Mouse (Mus musculus): ENCODE results near the gene Id1. TPM values are rescaled to one million over a fixed set of nuclear protein-coding genes. Genes with fewer than 3 reads are reported as not detected.
A peak's percentile ranks its signal among the peaks of the same experiment; 100 is the strongest.

Gene Id1
- total and polyA plus RNA-seq, 2 experiments from 2014 or later: 58.8 to 59.8 TPM

GRCm38 (mm10) chr2:152763310-152763709, 27.3 kb downstream of the Id1 start:
- Histone ChIP-seq H3K4me3 (ENCODE audit: low read depth, low read length) (no peak overlapping the region), H3K36me3 (ENCODE audit: insufficient read depth) (no peaks in the 10 kb centered on the region), H3K4me2 (ENCODE audit: low read depth) (no peak overlapping the region), H3K9me3 (ENCODE audit: low read length) (no peaks in the 10 kb centered on the region), H3K27me3 (ENCODE audit: insufficient read depth, low read length) (no peaks in the 10 kb centered on the region), H3K4me1 (ENCODE audit: insufficient read depth) (no peaks in the 10 kb centered on the region), H3K9ac (no peak overlapping the region), H3K27ac (ENCODE audit: low read depth, low read length) (no peak overlapping the region)
- no peak for TF ChIP-seq CTCF (IDR thresholded peaks at IDR 0.05; ENCODE audit: low read depth)
- WGBS: 73% methylated on average over 6 of the region's 6 CpGs
- no peak for ATAC-seq
- DNase-seq: no peak

GRCm38 (mm10) chr2:152764172-152765044, 28.4 kb downstream of the Id1 start:
- H3K27me3 ChIP-seq (ENCODE audit: insufficient read depth, low read length): no peaks in the 10 kb centered on the region
- DNase-seq (no peak), ATAC-seq (peak; percentile 23)
- peak overlapping the region; percentile 0; the same call in 1 of the 2 replicates for H3K4me2 ChIP-seq (ENCODE audit: low read depth)
- no peaks in the 10 kb centered on the region for H3K4me1 ChIP-seq (ENCODE audit: insufficient read depth)
- no peak overlapping the region for H3K4me3 ChIP-seq (ENCODE audit: low read depth, low read length)
- no peak overlapping the region for H3K27ac ChIP-seq (ENCODE audit: low read depth, low read length)
- H3K36me3 ChIP-seq (ENCODE audit: insufficient read depth): no peaks in the 10 kb centered on the region
- WGBS: 5% methylated on average over 14 of the region's 14 CpGs
- no peaks in the 10 kb centered on the region for H3K9me3 ChIP-seq (ENCODE audit: low read length)
- H3K9ac ChIP-seq: no peak overlapping the region
- no peak for TF ChIP-seq CTCF (IDR thresholded peaks at IDR 0.05; ENCODE audit: low read depth)

GRCm38 (mm10) chr2:152765045-152765674, 29.1 kb downstream of the Id1 start:
- H3K4me2 ChIP-seq (ENCODE audit: low read depth): peak overlapping the region; percentile 0; the same call in 1 of the 2 replicates
- DNase-seq: no peak
- no peak overlapping the region for H3K9ac ChIP-seq

GRCm38 (mm10) chr2:152766387-152767123, 30.5 kb downstream of the Id1 start:
- Histone ChIP-seq H3K4me2 (ENCODE audit: low read depth) (no peak overlapping the region), H3K4me1 (ENCODE audit: insufficient read depth) (no peaks in the 10 kb centered on the region), H3K27me3 (ENCODE audit: insufficient read depth, low read length) (no peaks in the 10 kb centered on the region), H3K4me3 (ENCODE audit: low read depth, low read length) (no peak overlapping the region), H3K36me3 (ENCODE audit: insufficient read depth) (no peaks in the 10 kb centered on the region), H3K9ac (no peak overlapping the region), H3K9me3 (ENCODE audit: low read length) (no peaks in the 10 kb centered on the region), H3K27ac (ENCODE audit: low read depth, low read length) (no peak overlapping the region)
- peak; percentile 50 for ATAC-seq
- WGBS: 22% methylated on average over 25 of the region's 25 CpGs
- TF ChIP-seq CTCF (IDR thresholded peaks at IDR 0.05; ENCODE audit: low read depth): peak; percentile 84
- peak; percentile 67 for DNase-seq

More at GRCm38 (mm10) chr2:152765045-152765674, 29.1 kb downstream of the Id1 start:
- no peaks in the 10 kb centered on the region for H3K36me3 ChIP-seq (ENCODE audit: insufficient read depth)
- no peaks in the 10 kb centered on the region for H3K9me3 ChIP-seq (ENCODE audit: low read length)
- no peak for TF ChIP-seq CTCF (IDR thresholded peaks at IDR 0.05; ENCODE audit: low read depth)
- WGBS: 24% methylated on average over 7 of the region's 7 CpGs
- no peak overlapping the region for H3K27ac ChIP-seq (ENCODE audit: low read depth, low read length)
- H3K27me3 ChIP-seq (ENCODE audit: insufficient read depth, low read length): no peaks in the 10 kb centered on the region
- H3K4me3 ChIP-seq (ENCODE audit: low read depth, low read length): no peak overlapping the region
- ATAC-seq: no peak
- H3K4me1 ChIP-seq (ENCODE audit: insufficient read depth): no peaks in the 10 kb centered on the region

GRCm38 (mm10) chr2:152767618-152768271, 31.7 kb downstream of the Id1 start:
- DNase-seq: no peak
- Histone ChIP-seq H3K27ac (ENCODE audit: low read depth, low read length) (no peak overlapping the region), H3K4me3 (ENCODE audit: low read depth, low read length) (no peak overlapping the region), H3K4me1 (ENCODE audit: insufficient read depth) (no peaks in the 10 kb centered on the region), H3K9ac (no peak overlapping the region), H3K27me3 (ENCODE audit: insufficient read depth, low read length) (no peaks in the 10 kb centered on the region), H3K36me3 (ENCODE audit: insufficient read depth) (no peaks in the 10 kb centered on the region), H3K4me2 (ENCODE audit: low read depth) (no peak overlapping the region), H3K9me3 (ENCODE audit: low read length) (no peaks in the 10 kb centered on the region)
- 60% methylated on average over 12 of the region's 12 CpGs for WGBS
- ATAC-seq: no peak
- peak; percentile 46 for TF ChIP-seq CTCF (IDR thresholded peaks at IDR 0.05; ENCODE audit: low read depth)

GRCm38 (mm10) chr2:152769677-152770076, 33.6 kb downstream of the Id1 start:
- no peaks in the 10 kb centered on the region for H3K36me3 ChIP-seq (ENCODE audit: insufficient read depth)
- DNase-seq (no peak), ATAC-seq (no peak)
- no peak overlapping the region for H3K4me2 ChIP-seq (ENCODE audit: low read depth)
- H3K27ac ChIP-seq (ENCODE audit: low read depth, low read length): no peak overlapping the region
- no peak for TF ChIP-seq CTCF (IDR thresholded peaks at IDR 0.05; ENCODE audit: low read depth)
- WGBS: 85% methylated on average over 7 of the region's 7 CpGs
- no peak overlapping the region for H3K4me3 ChIP-seq (ENCODE audit: low read depth, low read length)
- H3K4me1 ChIP-seq (ENCODE audit: insufficient read depth): no peaks in the 10 kb centered on the region
- H3K9me3 ChIP-seq (ENCODE audit: low read length): no peaks in the 10 kb centered on the region
- H3K27me3 ChIP-seq (ENCODE audit: insufficient read depth, low read length): no peaks in the 10 kb centered on the region
- H3K9ac ChIP-seq: no peak overlapping the region

Data from forebrain, postnatal 0 days (tissue).